Mouse (Mus musculus) frontal cortex, postnatal 36 days (tissue): ENCODE measurements around the gene Ajap1.

Source experiments
- DNase-seq, 2 experiments: peaks; one replicate each; pipeline ENCODE4 v3.0.0; 2022; ENCODE audit warnings: low spot score in 2 of 2

Gene Ajap1

GRCm38 (mm10) chr4:153451516-153451915 lies 31.1 kb downstream of the Ajap1 start:
- no peak for DNase-seq

GRCm38 (mm10) chr4:153442522-153442921 lies 40.1 kb downstream of the Ajap1 start:
- no peak for DNase-seq

- peak; percentile 58 to 81 for DNase-seq
Measured at GRCm38 (mm10) chr4:153439868-153440267, 42.7 kb downstream of the Ajap1 start.

- peak; percentile 87 to 91 for DNase-seq
Measured at GRCm38 (mm10) chr4:153439031-153439430, 43.6 kb downstream of the Ajap1 start.

GRCm38 (mm10) chr4:153437196-153437595 lies 45.4 kb downstream of the Ajap1 start:
- no peak for DNase-seq

- DNase-seq, result peak in 1 of 2 experiments; percentile 50
Measured at GRCm38 (mm10) chr4:153435917-153436316, 46.7 kb downstream of the Ajap1 start.

- DNase-seq, result no peak
Measured at GRCm38 (mm10) chr4:153429971-153430370, 52.6 kb downstream of the Ajap1 start.

GRCm38 (mm10) chr4:153425961-153426656 lies 56.5 kb downstream of the Ajap1 start:
- peak in 1 of 2 experiments; percentile 56 for DNase-seq

- peak; percentile 58 to 71 for DNase-seq
Measured at GRCm38 (mm10) chr4:153424324-153424723, 58.3 kb downstream of the Ajap1 start.

- DNase-seq, result peak in 1 of 2 experiments; percentile 58
Measured at GRCm38 (mm10) chr4:153417926-153418325, 64.7 kb downstream of the Ajap1 start.

GRCm38 (mm10) chr4:153417164-153417896 lies 65.3 kb downstream of the Ajap1 start:
- no peak for DNase-seq

GRCm38 (mm10) chr4:153416111-153416510 lies 66.5 kb downstream of the Ajap1 start:
- no peak for DNase-seq

GRCm38 (mm10) chr4:153398421-153398820 lies 84.2 kb downstream of the Ajap1 start:
- DNase-seq, result no peak

- no peak for DNase-seq
Measured at GRCm38 (mm10) chr4:153387478-153387877, 95.1 kb downstream of the Ajap1 start.

GRCm38 (mm10) chr4:153381433-153381832 lies 101.2 kb downstream of the Ajap1 start:
- DNase-seq, result no peak

- DNase-seq, result no peak
Measured at GRCm38 (mm10) chr4:153380885-153381284, 101.7 kb downstream of the Ajap1 start.

GRCm38 (mm10) chr4:153377981-153378380 lies 104.6 kb downstream of the Ajap1 start:
- DNase-seq, result peak in 1 of 2 experiments; percentile 67

GRCm38 (mm10) chr4:153374233-153374632 lies 108.4 kb downstream of the Ajap1 start:
- DNase-seq, result no peak

- DNase-seq, result peak; percentile 58 to 78
Measured at GRCm38 (mm10) chr4:153373125-153373524, 109.5 kb downstream of the Ajap1 start.

- no peak for DNase-seq
Measured at GRCm38 (mm10) chr4:153368620-153369159, 113.9 kb downstream of the Ajap1 start.

- no peak for DNase-seq
Measured at GRCm38 (mm10) chr4:153360868-153361545, 121.6 kb downstream of the Ajap1 start.

GRCm38 (mm10) chr4:153358243-153358550 lies 124.4 kb downstream of the Ajap1 start:
- DNase-seq, result no peak
